Mouse (Mus musculus) forebrain, embryonic 16.5 days (tissue): ENCODE measurements around the gene Cbwd1. TPM values are rescaled to one million over a fixed set of nuclear protein-coding genes. Genes with fewer than 3 reads are reported as not detected.

Experiments used
- ATAC-seq: fragments of 200-750 bp; cut with Nextera tagmentation; 2 replicates; pipeline ENCODE4 v1.8.0; 2017; ENCODE audit warnings: mild to moderate bottlenecking, moderate library complexity
- H3K27ac ChIP-seq: fragments of 300-500 bp; sonication (generic); 2 replicates; pipeline ENCODE4 v1.5.1; 2014; ENCODE audit warnings: low read length, control low read depth
- H3K27me3 ChIP-seq: fragments of 300-500 bp; sonication (generic); replicated peaks from 2 replicates; pipeline ENCODE4 v1.6.1; 2014; ENCODE audit warnings: low read length; ENCODE audit not compliant: control insufficient read depth, insufficient read depth
- H3K36me3 ChIP-seq: fragments of 300-500 bp; sonication (generic); 2 replicates; pipeline ENCODE4 v1.6.1; 2014; ENCODE audit not compliant: control insufficient read depth, insufficient read depth
- H3K4me1 ChIP-seq: fragments of 300-500 bp; sonication (generic); replicated peaks from 2 replicates; pipeline ENCODE4 v1.6.1; 2014; ENCODE audit warnings: low read length; ENCODE audit not compliant: control insufficient read depth, insufficient read depth
- H3K4me2 ChIP-seq: fragments of 300-500 bp; sonication (generic); 2 replicates; pipeline ENCODE4 v1.6.1; 2014; ENCODE audit warnings: mild to moderate bottlenecking, low read length, control low read depth
- H3K4me3 ChIP-seq: fragments of 300-500 bp; sonication (generic); replicated peaks from 2 replicates; pipeline ENCODE4 v1.5.1; 2014; ENCODE audit warnings: mild to moderate bottlenecking, low read length, control low read depth
- H3K9ac ChIP-seq: fragments of 300-500 bp; sonication (generic); replicated peaks from 2 replicates; pipeline ENCODE4 v1.6.1; 2014; ENCODE audit warnings: low read depth, low read length, control low read depth
- H3K9me3 ChIP-seq: fragments of 300-500 bp; sonication (generic); 2 replicates; pipeline ENCODE4 v1.6.1; 2016; ENCODE audit warnings: low read length; ENCODE audit not compliant: control insufficient read depth
- WGBS: fragments of 180-500 bp; shearing (Covaris S2); extraction: QIAGEN DNeasy Blood & Tissue Kit; methylation state at CpG from one replicate; pipeline ENCODE4 v1.1.7; 2014; 5-methylcytosine and 5-hydroxymethylcytosine counted together
- polyA plus RNA-seq: library from polyadenylated mRNA; unstranded; fragments of >200 nt; fragmentation: Nextera tagmentation; extraction: Ambion mirVana; gene quantifications from 2 replicates; pipeline ENCODE4 v1.2.1, GENCODE M21; 2015

Cbwd1 gene
- polyA plus RNA-seq, 1 experiment from 2014 or later: 18.2 TPM

GRCm38 (mm10) chr19:24899578-24900544 is 61.5 kb downstream of the Cbwd1 start:
- under 1% methylated on average over 83 of the region's 84 CpGs for WGBS

GRCm38 (mm10) chr19:24898737-24899577 is 62.5 kb downstream of the Cbwd1 start:
- Histone ChIP-seq H3K4me1 (peaks cover 22% of the 10 kb centered on the region), H3K27ac (no peak overlapping the region), H3K4me2 (peak overlapping the region; percentile 59), H3K9ac (no peak overlapping the region), H3K27me3 (peaks cover 59% of the 10 kb centered on the region), H3K36me3 (no peaks in the 10 kb centered on the region), H3K9me3 (no peaks in the 10 kb centered on the region), H3K4me3 (peak overlapping the region; percentile 39)
- no peak for ATAC-seq
- WGBS: 1% methylated on average over 34 of the region's 34 CpGs

More at GRCm38 (mm10) chr19:24899578-24900544, 61.5 kb downstream of the Cbwd1 start:
- Histone ChIP-seq H3K4me3 (peak overlapping the region; percentile 39), H3K9me3 (no peaks in the 10 kb centered on the region), H3K36me3 (no peaks in the 10 kb centered on the region), H3K27me3 (peaks cover 60% of the 10 kb centered on the region), H3K27ac (no peak overlapping the region), H3K4me2 (peak overlapping the region; percentile 59), H3K4me1 (peaks cover 22% of the 10 kb centered on the region), H3K9ac (0 out of 2 replicates have a peak overlapping the region, but pooled peaks have one; percentile 1)
- ATAC-seq: peak; percentile 69

DNA sequence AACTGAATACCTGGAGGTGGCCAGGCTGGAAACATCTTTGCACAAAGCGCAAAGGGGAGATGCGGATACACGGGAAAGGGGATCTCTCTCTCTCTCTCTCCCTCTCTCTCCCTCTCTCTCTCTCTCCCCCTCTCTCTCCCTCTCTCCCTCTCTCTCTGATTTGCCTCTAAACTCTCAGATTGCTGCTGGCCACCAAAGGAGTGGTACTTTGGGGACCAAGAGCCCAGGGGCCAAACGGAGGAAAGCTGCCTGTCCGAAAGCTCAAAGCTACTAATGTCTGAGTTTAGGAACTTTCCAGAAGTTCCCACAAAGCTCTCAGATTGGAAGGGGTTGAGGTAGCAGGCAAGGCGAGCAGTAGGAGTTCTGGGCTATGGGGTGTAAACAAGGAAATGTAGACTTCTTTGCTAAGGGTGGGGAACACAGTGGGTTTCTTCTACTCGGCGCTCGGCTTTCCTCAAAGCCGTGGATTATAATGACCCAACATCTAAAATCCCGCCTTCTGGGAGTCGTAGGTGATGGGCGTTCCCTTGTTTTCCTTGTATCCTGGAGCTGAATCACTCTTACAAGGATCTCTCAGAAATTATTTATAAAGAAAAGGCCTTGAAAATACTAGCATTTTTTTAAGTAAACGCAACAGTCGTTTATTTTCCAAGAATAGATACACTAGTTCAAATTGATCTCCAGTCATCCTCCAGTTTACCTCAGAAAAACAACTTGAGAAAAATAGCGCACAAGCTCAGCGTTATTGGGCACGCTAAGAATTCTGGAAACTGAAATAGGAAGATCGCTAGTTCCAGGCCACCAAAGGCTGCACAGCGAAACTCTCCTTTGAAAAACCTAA is 63.3 kb downstream of the Cbwd1 start:
- no peak overlapping the region for H3K4me2 ChIP-seq
- WGBS: 1% methylated on average over 20 of the region's 20 CpGs
- H3K36me3 ChIP-seq: no peaks in the 10 kb centered on the region
- peaks cover 22% of the 10 kb centered on the region for H3K4me1 ChIP-seq
- peaks cover 58% of the 10 kb centered on the region for H3K27me3 ChIP-seq
- ATAC-seq: no peak
- H3K27ac ChIP-seq: no peak overlapping the region
- no peak overlapping the region for H3K9ac ChIP-seq
- H3K9me3 ChIP-seq: no peaks in the 10 kb centered on the region
- H3K4me3 ChIP-seq: no peak overlapping the region

DNA sequence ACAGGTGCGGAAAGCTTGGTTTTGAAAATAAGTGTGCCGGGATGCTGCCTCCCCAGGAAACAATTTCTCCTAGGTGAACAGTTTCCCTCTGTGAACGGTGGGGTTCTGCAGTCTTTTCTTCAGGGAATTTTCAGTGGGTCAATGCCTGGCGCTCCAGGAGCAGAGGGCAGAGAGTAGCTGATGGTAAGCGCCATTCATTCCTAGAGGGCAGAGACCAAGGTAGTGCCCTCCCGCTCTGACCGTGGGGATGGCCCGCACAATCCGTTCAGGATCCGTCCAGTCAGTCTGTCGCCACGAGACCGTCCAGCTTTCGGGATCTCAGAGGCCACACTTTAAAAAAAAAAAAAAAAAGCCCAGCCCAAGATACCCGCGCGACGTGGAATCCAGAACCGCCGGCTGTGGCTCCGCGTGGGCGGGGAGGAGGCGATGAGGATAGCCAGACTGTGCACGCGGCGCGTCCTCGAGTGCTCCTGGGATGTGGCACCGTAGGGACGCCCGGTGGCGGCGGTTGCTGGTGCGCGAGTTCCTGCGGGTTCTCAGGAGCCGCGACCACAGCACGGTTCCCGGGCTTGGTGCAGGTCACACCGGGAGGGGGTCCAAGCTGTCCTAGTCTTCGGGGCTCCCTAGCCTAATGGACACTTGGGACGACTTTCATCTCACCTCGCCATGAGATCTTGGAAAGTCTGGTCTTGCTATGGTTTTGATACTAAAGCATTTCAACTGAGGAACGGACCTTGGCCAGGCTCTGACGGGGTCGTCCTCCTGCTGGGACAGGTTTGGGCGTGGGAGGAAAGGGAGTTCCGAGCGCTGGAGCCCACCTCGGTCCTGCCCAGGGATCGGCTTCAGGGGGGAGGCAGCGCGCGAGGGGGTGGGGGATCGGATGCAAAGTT is 64.2 kb downstream of the Cbwd1 start:
- Histone ChIP-seq H3K4me2 (peak overlapping the region; percentile 25), H3K4me1 (peaks cover 22% of the 10 kb centered on the region), H3K9me3 (no peaks in the 10 kb centered on the region), H3K9ac (no peak overlapping the region), H3K4me3 (peak overlapping the region; percentile 13), H3K27me3 (peaks cover 50% of the 10 kb centered on the region), H3K36me3 (no peaks in the 10 kb centered on the region), H3K27ac (no peak overlapping the region)
- 2% methylated on average over 57 of the region's 57 CpGs for WGBS
- no peak for ATAC-seq

- Histone ChIP-seq H3K9me3 (no peaks in the 10 kb centered on the region), H3K4me1 (peaks cover 22% of the 10 kb centered on the region), H3K9ac (no peak overlapping the region), H3K27ac (no peak overlapping the region), H3K27me3 (peaks cover 44% of the 10 kb centered on the region), H3K4me3 (no peak overlapping the region), H3K36me3 (no peaks in the 10 kb centered on the region), H3K4me2 (no peak overlapping the region)
- WGBS: 34% methylated on average over 4 of the region's 4 CpGs
- no peak for ATAC-seq
Observed at GRCm38 (mm10) chr19:24896536-24896935, 64.9 kb downstream of the Cbwd1 start.

DNA sequence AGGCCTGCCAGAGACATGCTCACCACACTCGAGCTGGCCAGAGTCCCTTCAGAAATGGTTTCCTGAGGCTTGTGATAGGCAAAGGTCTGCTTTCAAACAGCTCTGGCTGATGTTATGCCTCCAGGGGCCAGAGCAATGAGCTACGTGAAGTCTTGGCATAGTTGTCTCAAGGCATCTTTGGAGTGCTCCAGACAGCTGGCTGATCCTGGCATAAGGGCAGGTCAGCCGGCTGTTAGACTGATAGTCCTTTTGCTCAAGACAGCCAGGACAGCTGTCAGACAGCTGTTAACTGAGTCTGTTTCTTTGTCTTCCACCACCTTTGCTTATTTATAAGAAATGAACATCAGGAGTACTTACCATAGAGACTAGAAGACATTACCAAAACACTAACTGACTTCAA is 74.5 kb downstream of the Cbwd1 start:
- Histone ChIP-seq H3K4me2 (no peak overlapping the region), H3K9me3 (no peaks in the 10 kb centered on the region), H3K4me1 (no peaks in the 10 kb centered on the region), H3K4me3 (no peak overlapping the region), H3K36me3 (no peaks in the 10 kb centered on the region), H3K27me3 (0 out of 2 replicates have a peak, but pooled peaks cover 3% of the 10 kb centered on the region), H3K27ac (no peak overlapping the region), H3K9ac (no peak overlapping the region)
- 83% methylated on average over 3 of the region's 3 CpGs for WGBS
- no peak for ATAC-seq

GRCm38 (mm10) chr19:24885504-24885903 is 75.9 kb downstream of the Cbwd1 start:
- 0 out of 2 replicates have a peak, but pooled peaks cover 3% of the 10 kb centered on the region for H3K27me3 ChIP-seq
- 14% methylated on average over 5 of the region's 5 CpGs for WGBS
- H3K36me3 ChIP-seq: no peaks in the 10 kb centered on the region
- no peak overlapping the region for H3K27ac ChIP-seq
- no peaks in the 10 kb centered on the region for H3K4me1 ChIP-seq
- ATAC-seq: peak; percentile 55
- no peak overlapping the region for H3K9ac ChIP-seq
- H3K4me3 ChIP-seq: no peak overlapping the region
- H3K4me2 ChIP-seq: no peak overlapping the region
- H3K9me3 ChIP-seq: no peaks in the 10 kb centered on the region

DNA sequence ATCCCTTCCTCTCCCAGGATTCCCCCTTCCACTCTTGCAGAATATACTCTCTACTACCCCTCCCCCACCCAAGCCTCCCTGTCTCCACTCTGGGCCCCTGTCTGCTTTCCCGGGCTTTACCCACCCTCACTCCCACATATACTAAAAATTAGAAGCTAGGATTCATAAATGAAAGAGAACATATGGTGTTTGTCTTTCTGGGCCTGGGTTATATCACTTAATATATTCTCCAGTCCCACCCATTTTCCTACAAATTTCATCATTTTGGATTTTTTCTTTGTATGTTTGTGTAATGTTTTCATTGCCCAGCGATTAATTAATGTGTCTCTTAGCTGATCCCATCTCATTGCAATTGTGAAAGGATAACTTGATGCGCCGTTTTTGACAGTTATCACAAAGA is 80.2 kb downstream of the Cbwd1 start:
- no peaks in the 10 kb centered on the region for H3K9me3 ChIP-seq
- no peak overlapping the region for H3K4me2 ChIP-seq
- 66% methylated on average over 4 of the region's 4 CpGs for WGBS
- no peak overlapping the region for H3K27ac ChIP-seq
- no peaks in the 10 kb centered on the region for H3K4me1 ChIP-seq
- no peak overlapping the region for H3K9ac ChIP-seq
- no peaks in the 10 kb centered on the region for H3K27me3 ChIP-seq
- ATAC-seq: no peak
- H3K4me3 ChIP-seq: no peak overlapping the region
- no peaks in the 10 kb centered on the region for H3K36me3 ChIP-seq
